Mouse (Mus musculus) cerebellum, postnatal 4 days (tissue): ENCODE results near the gene Lpp.

Experiments used
- DNase-seq, 2 experiments: peaks; one replicate each; pipeline ENCODE4 v3.0.0; 2022; ENCODE audit warnings: low spot score in 2 of 2, mixed read lengths in 1 of 2

The Lpp gene

GRCm38 (mm10) chr16:24664131-24664530 lies 270.8 kb downstream of the Lpp start:
- DNase-seq = no peak

- no peak for DNase-seq
Measured at GRCm38 (mm10) chr16:24669718-24670460, 276.6 kb downstream of the Lpp start.

- no peak for DNase-seq
Measured at GRCm38 (mm10) chr16:24678942-24679341, 285.6 kb downstream of the Lpp start.

GRCm38 (mm10) chr16:24695062-24695461 lies 301.8 kb downstream of the Lpp start:
- DNase-seq = no peak

- DNase-seq = no peak
Measured at GRCm38 (mm10) chr16:24704215-24704614, 310.9 kb downstream of the Lpp start.

GRCm38 (mm10) chr16:24723641-24724040 lies 330.3 kb downstream of the Lpp start:
- DNase-seq = no peak

GRCm38 (mm10) chr16:24732751-24733150 lies 339.4 kb downstream of the Lpp start:
- DNase-seq = no peak

GRCm38 (mm10) chr16:24733321-24733720 lies 340.0 kb downstream of the Lpp start:
- no peak for DNase-seq

- no peak for DNase-seq
Measured at GRCm38 (mm10) chr16:24735754-24736153, 342.4 kb downstream of the Lpp start.

GRCm38 (mm10) chr16:24737362-24738057 lies 344.2 kb downstream of the Lpp start:
- no peak for DNase-seq

- no peak for DNase-seq
Measured at GRCm38 (mm10) chr16:24740714-24741113, 347.4 kb downstream of the Lpp start.

- DNase-seq = no peak
Measured at GRCm38 (mm10) chr16:24749816-24750215, 356.5 kb downstream of the Lpp start.

GRCm38 (mm10) chr16:24756141-24756540 lies 362.8 kb downstream of the Lpp start:
- no peak for DNase-seq

GRCm38 (mm10) chr16:24766051-24766450 lies 372.7 kb downstream of the Lpp start:
- DNase-seq = no peak

- DNase-seq = no peak
Measured at GRCm38 (mm10) chr16:24766596-24766995, 373.3 kb downstream of the Lpp start.

- DNase-seq = no peak
Measured at GRCm38 (mm10) chr16:24777053-24777452, 383.7 kb downstream of the Lpp start.

GRCm38 (mm10) chr16:24778432-24779274 lies 385.3 kb downstream of the Lpp start:
- DNase-seq = peak in 1 of 2 experiments; percentile 17

- DNase-seq = no peak
Measured at GRCm38 (mm10) chr16:24780545-24780944, 387.2 kb downstream of the Lpp start.

GRCm38 (mm10) chr16:24781922-24782321 lies 388.6 kb downstream of the Lpp start:
- no peak for DNase-seq

- DNase-seq = no peak
Measured at GRCm38 (mm10) chr16:24785651-24786050, 392.3 kb downstream of the Lpp start.

- no peak for DNase-seq
Measured at GRCm38 (mm10) chr16:24788973-24789372, 395.7 kb downstream of the Lpp start.

GRCm38 (mm10) chr16:24791387-24791786 lies 398.1 kb downstream of the Lpp start:
- no peak for DNase-seq
